Mouse (Mus musculus) heart, embryonic 12.5 days (tissue): ENCODE measurements around the gene Jmjd6. TPM values are rescaled to one million over a fixed set of nuclear protein-coding genes. Genes with fewer than 3 reads are reported as not detected.
A peak's percentile ranks its signal among the peaks of the same experiment; 100 is the strongest.
"Not testable (repeated sequence)": the region's sequence is repeated elsewhere in the genome, so short reads cannot be mapped to it uniquely, and the experiment has no call there.

ENCODE experiments used
- ATAC-seq: fragments of 200-750 bp; cut with Nextera tagmentation; 2 replicates; pipeline ENCODE4 v1.8.0; 2017; ENCODE audit warnings: moderate TSS enrichment, moderate library complexity; ENCODE audit not compliant: insufficient number of reproducible peaks, low FRiP score
- H3K27ac ChIP-seq: fragments of 300-500 bp; sonication (generic); 2 replicates; pipeline ENCODE4 v1.5.1; 2016; ENCODE audit warnings: mild to moderate bottlenecking, moderate library complexity; ENCODE audit not compliant: poor library complexity, severe bottlenecking
- H3K27me3 ChIP-seq: fragments of 300-500 bp; sonication (generic); replicated peaks from 2 replicates; pipeline ENCODE4 v1.6.1; 2016; ENCODE audit warnings: mild to moderate bottlenecking, moderate library complexity
- H3K36me3 ChIP-seq: fragments of 300-500 bp; sonication (generic); 2 replicates; pipeline ENCODE4 v1.6.1; 2016; ENCODE audit warnings: mild to moderate bottlenecking, moderate library complexity
- H3K4me1 ChIP-seq: fragments of 300-500 bp; sonication (generic); replicated peaks from 2 replicates; pipeline ENCODE4 v1.6.1; 2016; ENCODE audit warnings: mild to moderate bottlenecking
- H3K4me2 ChIP-seq: fragments of 300-500 bp; sonication (generic); 2 replicates; pipeline ENCODE4 v1.6.1; 2016; ENCODE audit warnings: mild to moderate bottlenecking, moderate library complexity
- H3K4me3 ChIP-seq: fragments of 300-500 bp; sonication (generic); 2 replicates; pipeline ENCODE4 v1.5.1; 2016; ENCODE audit warnings: mild to moderate bottlenecking
- H3K9ac ChIP-seq: fragments of 300-500 bp; sonication (generic); 2 replicates; pipeline ENCODE4 v1.6.1; 2016; ENCODE audit warnings: mild to moderate bottlenecking, moderate library complexity
- H3K9me3 ChIP-seq: fragments of 300-500 bp; sonication (generic); replicated peaks from 2 replicates; pipeline ENCODE4 v1.6.1; 2016; ENCODE audit warnings: mild to moderate bottlenecking, moderate library complexity
- WGBS: fragments of 180-500 bp; shearing (Covaris S2); methylation state at CpG from one replicate; pipeline ENCODE4 v1.1.7; 2016; 5-methylcytosine and 5-hydroxymethylcytosine counted together
- polyA plus RNA-seq: library from polyadenylated mRNA; unstranded; fragments of >200 nt; fragmentation: Nextera tagmentation; extraction: Ambion mirVana; gene quantifications from 2 replicates; pipeline ENCODE4 v1.2.1, GENCODE M21; 2016

The Jmjd6 gene
- polyA plus RNA-seq, 1 experiment from 2014 or later, result 76.9 TPM

DNA sequence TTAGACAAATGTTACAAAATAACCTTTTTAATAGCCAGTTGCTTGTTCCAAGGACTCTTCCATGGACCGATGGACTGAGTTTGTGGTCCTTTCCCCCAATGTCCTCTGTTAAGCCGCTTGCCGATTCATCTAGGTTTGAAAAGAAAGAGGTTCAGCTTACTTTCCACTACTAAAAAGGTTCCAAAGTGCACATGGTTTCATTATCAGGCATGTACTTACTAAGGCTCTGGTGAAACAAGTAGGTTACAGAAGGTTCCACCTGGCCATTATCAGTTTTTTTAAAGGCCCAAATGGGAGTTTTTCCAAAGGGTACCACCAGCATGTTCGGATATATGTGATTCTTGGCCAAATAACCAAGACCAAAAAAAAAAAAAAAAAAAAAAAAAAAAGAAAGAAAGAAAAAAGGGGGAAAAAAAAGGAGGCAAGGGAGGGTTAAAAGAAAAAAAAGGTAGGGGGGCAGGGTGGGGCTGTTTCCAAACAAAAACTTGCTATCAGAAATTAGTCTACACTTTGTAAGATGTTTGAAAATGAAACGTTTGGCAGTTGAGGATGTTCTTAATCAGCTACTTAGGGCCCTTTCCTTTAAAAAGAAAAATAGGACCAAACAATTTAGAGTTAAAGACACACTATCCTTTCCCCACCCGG is 7.7 kb upstream of the Jmjd6 start:
- Histone ChIP-seq H3K27me3 (no peaks in the 10 kb centered on the region), H3K27ac (0 out of 2 replicates have a peak overlapping the region, but pooled peaks have one; percentile 99)

DNA sequence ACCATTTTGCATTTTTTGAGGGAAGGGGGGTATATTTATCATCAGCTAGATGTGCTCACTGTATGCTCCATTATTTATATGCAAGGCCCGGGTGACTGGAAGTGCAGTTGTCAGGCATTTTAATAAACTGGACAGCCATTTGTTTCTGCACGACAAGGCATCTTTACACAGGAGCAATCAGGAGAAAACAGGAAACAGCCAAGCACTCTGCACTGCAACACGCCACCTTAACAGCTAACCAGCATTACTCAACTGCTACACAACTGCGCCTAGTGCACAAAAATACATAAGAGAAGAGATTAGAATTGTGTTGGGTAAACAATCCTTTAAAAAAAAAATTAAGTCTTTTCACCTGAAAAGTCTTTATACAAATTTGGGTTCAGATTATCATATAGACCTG is 6.8 kb upstream of the Jmjd6 start:
- WGBS, result 57% methylated on average over 4 of the region's 4 CpGs
- 0 out of 2 replicates have a peak overlapping the region, but pooled peaks have one; percentile 57 for H3K9ac ChIP-seq
- H3K27ac ChIP-seq, result no peak overlapping the region
- H3K27me3 ChIP-seq, result no peaks in the 10 kb centered on the region
- H3K4me3 ChIP-seq, result 0 out of 2 replicates have a peak overlapping the region, but pooled peaks have one; percentile 29
- H3K36me3 ChIP-seq, result peaks cover 47% of the 10 kb centered on the region
- peaks cover 20% of the 10 kb centered on the region for H3K4me1 ChIP-seq
- H3K4me2 ChIP-seq, result peak overlapping the region; percentile 54
- no peak for ATAC-seq
- H3K9me3 ChIP-seq, result no peaks in the 10 kb centered on the region

More for the DNA sequence above, 7.7 kb upstream of the Jmjd6 start:
- H3K4me1 ChIP-seq, result peaks cover 25% of the 10 kb centered on the region
- H3K9ac ChIP-seq, result peak overlapping the region; percentile 96
- 38% methylated on average over 6 of the region's 6 CpGs for WGBS
- H3K36me3 ChIP-seq, result peaks cover 46% of the 10 kb centered on the region
- ATAC-seq, result no peak
- H3K9me3 ChIP-seq, result no peaks in the 10 kb centered on the region
- peak overlapping the region; percentile 88 for H3K4me2 ChIP-seq
- peak overlapping the region; percentile 94 for H3K4me3 ChIP-seq

DNA sequence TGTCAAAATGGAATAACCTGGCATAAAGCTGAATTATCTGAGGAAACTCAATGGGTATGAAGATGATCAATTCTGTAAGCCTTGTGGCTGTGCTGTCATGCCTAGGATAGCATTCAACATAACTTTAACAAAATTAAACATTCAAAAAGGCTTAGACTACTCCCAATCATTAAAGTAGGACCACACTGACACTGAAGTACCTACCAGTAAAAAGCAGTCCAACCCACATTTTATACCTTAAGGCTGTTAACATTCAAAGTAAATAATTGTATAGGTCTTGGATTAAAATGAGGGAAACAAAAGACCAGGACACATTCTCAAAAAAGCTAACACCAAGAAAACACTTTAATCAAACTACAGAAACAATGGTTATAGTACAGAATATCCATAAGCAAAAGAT is 6.3 kb upstream of the Jmjd6 start:
- Histone ChIP-seq H3K4me3 (no peak overlapping the region), H3K9ac (no peak overlapping the region), H3K27ac (no peak overlapping the region), H3K4me1 (peaks cover 15% of the 10 kb centered on the region), H3K9me3 (no peaks in the 10 kb centered on the region), H3K4me2 (no peak overlapping the region), H3K27me3 (no peaks in the 10 kb centered on the region), H3K36me3 (peaks cover 47% of the 10 kb centered on the region)
- no peak for ATAC-seq

DNA sequence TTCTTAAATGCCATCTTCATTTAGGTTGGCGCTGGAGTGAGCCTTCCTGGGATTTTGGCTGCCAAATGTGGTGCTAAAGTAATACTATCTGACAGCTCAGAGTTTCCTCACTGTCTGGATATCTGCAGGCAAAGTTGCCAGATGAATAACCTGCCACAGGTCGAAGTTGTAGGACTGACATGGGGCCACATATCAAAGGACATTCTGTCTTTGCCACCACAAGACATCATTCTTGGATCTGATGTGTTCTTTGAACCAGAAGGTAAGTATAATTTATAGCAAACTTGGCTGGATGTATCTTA is 5.6 kb upstream of the Jmjd6 start:
- Histone ChIP-seq H3K4me1 (peaks cover 17% of the 10 kb centered on the region), H3K36me3 (peaks cover 47% of the 10 kb centered on the region)
- not testable (repeated sequence) for H3K9ac ChIP-seq, H3K9me3 ChIP-seq, H3K4me2 ChIP-seq, H3K4me3 ChIP-seq, H3K27me3 ChIP-seq, H3K27ac ChIP-seq, ATAC-seq
- 63% methylated on average over 2 of the region's 2 CpGs for WGBS

DNA sequence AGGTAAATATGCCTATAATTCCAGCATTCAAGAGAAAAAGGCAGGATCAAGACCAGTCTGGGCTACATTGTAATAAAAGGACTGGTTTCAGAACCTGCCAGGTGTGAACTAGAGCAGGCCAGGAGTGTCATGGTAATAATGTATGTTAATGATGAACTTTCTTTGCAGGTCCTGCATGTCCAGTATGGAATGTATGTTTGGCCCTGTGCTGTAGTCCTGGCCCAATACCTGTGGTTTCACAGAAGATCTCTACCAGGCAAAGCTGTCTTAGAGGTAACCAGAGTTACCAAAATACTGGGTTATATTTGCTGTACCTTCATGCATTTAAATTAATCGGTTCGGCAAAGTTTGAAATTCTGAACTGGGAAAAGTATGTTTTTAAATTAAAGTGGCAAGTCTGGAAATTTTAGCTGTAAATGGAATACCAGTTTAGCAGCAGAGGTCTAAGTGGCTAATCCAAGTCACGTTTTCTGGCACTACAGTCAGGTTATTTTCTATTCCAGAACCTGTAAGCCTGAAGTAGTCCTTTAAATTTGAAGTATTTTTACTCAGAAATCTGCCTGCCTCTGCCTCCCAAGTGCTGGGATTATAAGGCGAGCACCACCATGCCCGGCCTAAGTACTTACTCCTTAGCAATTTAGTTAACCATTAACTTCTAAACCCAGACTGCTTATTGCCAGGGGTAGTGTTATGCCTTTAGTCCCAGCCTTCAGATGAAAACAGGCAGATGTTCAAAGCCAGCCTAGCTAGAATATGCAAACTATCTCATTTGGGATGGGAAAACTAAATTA is 5.0 kb upstream of the Jmjd6 start:
- Histone ChIP-seq H3K4me1 (peaks cover 17% of the 10 kb centered on the region), H3K36me3 (peaks cover 47% of the 10 kb centered on the region), H3K27ac (no peak overlapping the region), H3K9ac (no peak overlapping the region), H3K4me3 (no peak overlapping the region), H3K9me3 (no peaks in the 10 kb centered on the region), H3K4me2 (no peak overlapping the region), H3K27me3 (no peaks in the 10 kb centered on the region)
- ATAC-seq, result no peak
- 83% methylated on average over 5 of the region's 5 CpGs for WGBS

DNA sequence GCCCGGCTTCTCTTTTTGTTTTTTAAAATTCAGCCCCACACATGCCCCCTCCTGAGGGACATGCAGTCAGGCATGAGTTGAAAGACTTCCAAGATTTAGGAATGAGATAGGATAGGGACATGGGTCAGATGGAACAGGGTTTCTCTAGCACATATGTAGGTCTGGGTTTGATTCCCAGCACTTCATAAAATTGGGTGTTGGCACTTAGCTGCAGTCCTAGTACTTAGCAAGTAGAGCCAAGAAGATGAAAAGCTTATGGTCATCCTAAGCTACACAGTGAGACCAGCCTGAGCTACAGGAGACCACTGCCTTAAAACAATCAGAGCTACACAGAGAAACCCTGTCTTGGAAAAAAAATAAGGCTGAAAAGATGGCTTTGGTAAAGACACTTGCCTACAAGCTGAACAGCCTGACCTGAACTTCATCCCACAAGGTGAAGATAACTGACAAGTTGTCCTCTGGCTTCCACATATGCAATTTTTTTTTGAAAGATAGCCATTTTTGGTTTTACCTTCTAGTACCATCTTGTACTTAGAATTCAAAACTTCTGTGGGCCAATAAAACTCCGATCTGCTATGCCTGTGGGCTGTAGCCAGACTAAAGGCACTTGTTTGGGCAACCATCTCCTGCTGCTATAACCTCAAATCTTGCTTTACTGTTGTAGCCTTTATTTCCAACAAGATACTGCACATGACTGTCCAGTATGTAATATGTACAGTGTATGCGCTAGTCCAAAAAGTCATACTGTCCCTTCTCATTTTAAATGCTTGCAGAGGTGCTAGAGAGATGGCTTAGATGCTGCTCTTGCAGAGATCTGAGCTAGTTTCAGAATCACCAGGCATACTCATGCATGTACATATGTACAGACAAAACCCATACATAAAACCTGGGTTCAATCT is 4.2 kb upstream of the Jmjd6 start:
- no peaks in the 10 kb centered on the region for H3K9me3 ChIP-seq
- no peak overlapping the region for H3K9ac ChIP-seq
- peaks cover 47% of the 10 kb centered on the region for H3K36me3 ChIP-seq
- H3K4me2 ChIP-seq, result no peak overlapping the region
- H3K27ac ChIP-seq, result no peak overlapping the region
- ATAC-seq, result no peak
- H3K4me3 ChIP-seq, result no peak overlapping the region
- 95% methylated on average over 3 of the region's 3 CpGs for WGBS
- H3K4me1 ChIP-seq, result peaks cover 17% of the 10 kb centered on the region
- no peaks in the 10 kb centered on the region for H3K27me3 ChIP-seq

DNA sequence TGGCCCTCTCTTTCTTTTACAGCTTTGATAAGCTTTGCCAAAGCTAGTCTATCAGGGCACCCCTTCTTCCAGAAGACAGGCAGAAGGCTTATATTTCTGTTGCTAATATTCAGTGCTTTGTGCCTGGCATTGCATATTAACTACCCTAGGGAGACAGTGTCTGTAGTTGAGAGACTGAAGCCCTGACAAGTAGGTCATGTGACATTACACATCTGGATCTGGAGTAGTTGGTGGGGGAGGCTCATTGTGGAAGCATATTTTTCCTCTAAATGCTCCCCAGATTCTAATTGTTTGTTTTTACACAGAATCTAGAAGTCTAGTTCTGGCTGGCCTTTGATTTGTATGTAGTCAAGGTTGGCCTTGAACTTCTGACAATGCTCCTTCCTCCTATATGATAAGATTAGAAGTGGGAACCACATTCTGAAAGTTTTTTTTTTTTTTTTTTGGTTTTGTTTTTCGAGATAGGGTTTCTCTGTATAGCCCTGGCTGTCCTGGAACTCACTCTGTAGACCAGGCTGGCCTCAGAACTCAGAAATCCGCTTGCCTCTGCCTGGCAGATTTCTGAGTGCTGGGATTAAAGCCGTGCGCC is 3.4 kb upstream of the Jmjd6 start:
- Histone ChIP-seq H3K27me3 (no peaks in the 10 kb centered on the region), H3K27ac (no peak overlapping the region), H3K4me3 (no peak overlapping the region), H3K36me3 (peaks cover 45% of the 10 kb centered on the region), H3K9ac (no peak overlapping the region), H3K9me3 (no peaks in the 10 kb centered on the region), H3K4me1 (peaks cover 22% of the 10 kb centered on the region), H3K4me2 (no peak overlapping the region)
- 67% methylated on average over 4 of the region's 4 CpGs for WGBS
- ATAC-seq, result no peak

DNA sequence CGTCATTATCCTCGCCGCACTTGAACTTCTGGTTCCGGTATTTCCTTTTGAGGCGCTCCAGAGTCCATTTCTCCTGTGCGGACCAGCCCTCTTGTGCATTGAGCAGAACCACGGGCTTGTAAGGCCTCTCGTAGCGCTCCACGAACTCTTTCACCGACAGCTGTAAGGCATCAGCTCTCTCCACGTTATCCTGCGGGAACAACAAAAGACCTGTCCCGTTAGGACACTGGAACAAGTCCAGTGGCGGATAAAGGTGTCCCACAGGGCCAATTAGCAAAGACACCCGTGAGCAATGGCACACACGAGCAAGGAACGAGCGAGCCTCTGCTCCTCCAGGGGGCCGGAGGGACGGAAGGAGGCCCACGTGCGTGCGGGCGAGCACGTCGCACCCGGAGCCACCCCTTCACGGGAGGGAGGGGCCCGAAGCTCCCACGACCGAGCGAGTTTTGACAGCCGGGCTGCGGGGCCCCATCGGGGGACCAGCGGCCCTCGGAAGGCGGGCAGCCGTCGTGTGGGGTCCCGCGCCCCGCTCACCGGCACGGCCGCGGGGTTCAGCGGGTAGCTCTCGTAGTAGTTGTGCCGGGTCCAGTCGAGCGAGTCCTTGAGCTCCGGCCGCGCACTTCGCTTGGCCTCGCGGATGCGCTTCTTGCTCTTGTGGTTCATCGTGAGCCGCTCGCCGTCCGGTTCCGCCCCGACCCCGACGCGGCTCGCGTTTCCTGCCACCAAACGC is 553 bp downstream of the Jmjd6 start:
- Histone ChIP-seq H3K27me3 (no peaks in the 10 kb centered on the region), H3K4me3 (peak overlapping the region; percentile 79), H3K9me3 (no peaks in the 10 kb centered on the region), H3K9ac (peak overlapping the region; percentile 94), H3K4me2 (peak overlapping the region; percentile 93), H3K36me3 (peaks cover 48% of the 10 kb centered on the region), H3K27ac (peak overlapping the region; percentile 99), H3K4me1 (peaks cover 37% of the 10 kb centered on the region)
- ATAC-seq, result peak; percentile 68
- under 1% methylated on average over 72 of the region's 73 CpGs for WGBS

DNA sequence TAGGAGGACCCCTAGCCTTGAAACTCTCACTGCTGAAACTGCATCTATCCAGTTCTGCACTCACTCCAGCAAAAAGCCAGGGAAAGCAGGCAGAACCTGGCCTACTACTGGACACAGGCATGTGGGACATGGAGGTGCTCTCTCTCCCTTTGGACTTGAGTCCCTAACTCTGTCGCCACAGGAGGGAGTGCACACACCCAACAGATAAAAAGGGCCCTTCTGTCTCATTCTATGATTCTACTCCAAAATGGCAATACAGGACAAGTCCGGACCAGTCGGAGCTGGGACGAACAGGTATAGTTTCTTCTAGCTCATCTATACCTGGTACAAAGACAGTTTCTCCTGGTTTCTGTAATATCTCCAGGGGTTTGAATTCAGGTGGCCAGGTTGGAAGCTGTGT is 2.5 kb downstream of the Jmjd6 start:
- H3K27me3 ChIP-seq, result no peaks in the 10 kb centered on the region
- no peak for ATAC-seq
- peak overlapping the region; percentile 93 for H3K4me2 ChIP-seq
- no peak overlapping the region for H3K27ac ChIP-seq
- peaks cover 35% of the 10 kb centered on the region for H3K4me1 ChIP-seq
- H3K36me3 ChIP-seq, result peaks cover 55% of the 10 kb centered on the region
- WGBS, result 77% methylated on average over 4 of the region's 4 CpGs
- H3K9ac ChIP-seq, result peak overlapping the region; percentile 94
- H3K4me3 ChIP-seq, result peak overlapping the region; percentile 79
- H3K9me3 ChIP-seq, result no peaks in the 10 kb centered on the region

DNA sequence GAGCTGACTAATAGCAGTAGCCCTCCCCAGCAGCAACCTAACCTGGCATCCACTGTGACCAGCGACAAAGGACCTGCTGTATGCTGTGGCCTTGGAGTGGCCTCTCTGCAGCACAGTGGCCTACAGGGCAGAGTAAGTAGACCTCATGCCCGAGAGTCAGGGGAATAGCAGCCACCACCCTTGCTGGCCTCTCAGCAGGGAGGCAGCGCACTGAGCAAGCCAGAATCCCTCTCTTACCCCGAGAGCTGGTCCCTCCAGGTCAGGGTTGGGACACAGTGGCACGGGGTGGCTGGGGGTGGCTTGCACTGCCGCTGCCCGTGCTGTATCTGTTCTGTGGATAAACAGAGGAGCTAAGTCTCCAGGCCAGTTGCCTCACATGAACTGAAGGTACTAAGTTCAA is 3.6 kb downstream of the Jmjd6 start:
- Histone ChIP-seq H3K4me3 (no peak overlapping the region), H3K9ac (peak overlapping the region; percentile 52; the same call in 1 of the 2 replicates), H3K9me3 (no peaks in the 10 kb centered on the region), H3K27me3 (no peaks in the 10 kb centered on the region), H3K4me1 (peaks cover 35% of the 10 kb centered on the region), H3K36me3 (peaks cover 67% of the 10 kb centered on the region), H3K4me2 (0 out of 2 replicates have a peak overlapping the region, but pooled peaks have one; percentile 24), H3K27ac (no peak overlapping the region)
- 80% methylated on average over 7 of the region's 7 CpGs for WGBS
- ATAC-seq, result no peak
